Mouse (Mus musculus): Measurements from ENCODE around the gene Ergic1. TPM values are rescaled to one million over a fixed set of nuclear protein-coding genes. Genes with fewer than 3 reads are reported as not detected.
A peak's percentile ranks its signal among the peaks of the same experiment; 100 is the strongest.

Ergic1 gene
- total and polyA plus RNA-seq, 2 experiments from 2014 or later: 50.8 to 152 TPM

- H3K9ac ChIP-seq (replicated peaks; ENCODE audit: low read depth, low read length): no peak overlapping the region
- peaks cover 10% of the 10 kb centered on the region; the same call in 1 of the 2 replicates for H3K36me3 ChIP-seq (replicated peaks; ENCODE audit: control insufficient read depth, insufficient read depth, low read length)
- TF ChIP-seq EP300 (IDR thresholded peaks at IDR 0.05; ENCODE audit: low read depth): no peak
- TF ChIP-seq CTCF (IDR thresholded peaks at IDR 0.05; ENCODE audit: low read depth): no peak
- H3K4me1 ChIP-seq (ENCODE audit: control insufficient read depth, insufficient read depth): peaks cover 7% of the 10 kb centered on the region; the same call in 1 of the 2 replicates
- ATAC-seq (ENCODE audit: insufficient read depth, low read depth) (no peak), DNase-seq (ENCODE audit: low spot score) (no peak)
- no peak overlapping the region for H3K4me3 ChIP-seq (ENCODE audit: low read depth, low read length)
- 71% methylated on average over 8 of the region's 8 CpGs for WGBS
- H3K27ac ChIP-seq (ENCODE audit: low read depth): no peak overlapping the region
- no peaks in the 10 kb centered on the region for H3K27me3 ChIP-seq (ENCODE audit: control insufficient read depth, insufficient read depth, low read length)
- H3K4me2 ChIP-seq (ENCODE audit: low read depth, low read length): no peak overlapping the region
- H3K9me3 ChIP-seq (replicated peaks; ENCODE audit: control insufficient read depth, low read length): no peaks in the 10 kb centered on the region
These were observed 127.8 kb downstream of the Ergic1 start for GRCm38 (mm10) chr17:26688795-26689735.

GRCm38 (mm10) chr17:26689810-26690209 is 128.5 kb downstream of the Ergic1 start:
- H3K9ac ChIP-seq (replicated peaks; ENCODE audit: low read depth, low read length): no peak overlapping the region
- H3K9me3 ChIP-seq (replicated peaks; ENCODE audit: control insufficient read depth, low read length): no peaks in the 10 kb centered on the region
- no peak overlapping the region; the same call in 1 of the 2 replicates for H3K27ac ChIP-seq (ENCODE audit: low read depth)
- H3K36me3 ChIP-seq (replicated peaks; ENCODE audit: control insufficient read depth, insufficient read depth, low read length): peaks cover 3% of the 10 kb centered on the region; the same call in 1 of the 2 replicates
- peaks cover 7% of the 10 kb centered on the region; the same call in 1 of the 2 replicates for H3K4me1 ChIP-seq (ENCODE audit: control insufficient read depth, insufficient read depth)
- no peak overlapping the region for H3K4me3 ChIP-seq (ENCODE audit: low read depth, low read length)
- no peaks in the 10 kb centered on the region for H3K27me3 ChIP-seq (ENCODE audit: control insufficient read depth, insufficient read depth, low read length)
- no peak overlapping the region for H3K4me2 ChIP-seq (ENCODE audit: low read depth, low read length)
- 74% methylated on average over 2 of the region's 2 CpGs for WGBS
- no peak for DNase-seq (ENCODE audit: low spot score)
- no peak for TF ChIP-seq CTCF (IDR thresholded peaks at IDR 0.05; ENCODE audit: low read depth)
- no peak for TF ChIP-seq EP300 (IDR thresholded peaks at IDR 0.05; ENCODE audit: low read depth)
- ATAC-seq (ENCODE audit: insufficient read depth, low read depth): no peak

- Histone ChIP-seq H3K9ac (replicated peaks; ENCODE audit: low read depth, low read length) (no peak overlapping the region), H3K36me3 (replicated peaks; ENCODE audit: control insufficient read depth, insufficient read depth, low read length) (no peaks in the 10 kb centered on the region), H3K4me1 (ENCODE audit: control insufficient read depth, insufficient read depth) (peaks cover 7% of the 10 kb centered on the region; the same call in 1 of the 2 replicates), H3K27me3 (ENCODE audit: control insufficient read depth, insufficient read depth, low read length) (no peaks in the 10 kb centered on the region), H3K4me3 (ENCODE audit: low read depth, low read length) (no peak overlapping the region), H3K27ac (ENCODE audit: low read depth) (no peak overlapping the region; the same call in 1 of the 2 replicates), H3K9me3 (replicated peaks; ENCODE audit: control insufficient read depth, low read length) (no peaks in the 10 kb centered on the region), H3K4me2 (ENCODE audit: low read depth, low read length) (no peak overlapping the region)
- ATAC-seq (ENCODE audit: insufficient read depth, low read depth): no peak
- DNase-seq (ENCODE audit: low spot score): no peak
- WGBS: 67% methylated on average over 5 of the region's 5 CpGs
- no peak for TF ChIP-seq EP300 (IDR thresholded peaks at IDR 0.05; ENCODE audit: low read depth)
- TF ChIP-seq CTCF (IDR thresholded peaks at IDR 0.05; ENCODE audit: low read depth): peak; percentile 35; the same call in 1 of the 2 replicates
These were observed 128.9 kb downstream of the Ergic1 start for GRCm38 (mm10) chr17:26690236-26690635.

- DNase-seq (ENCODE audit: low spot score): no peak
- no peak overlapping the region for H3K4me2 ChIP-seq (ENCODE audit: low read depth, low read length)
- ATAC-seq (ENCODE audit: insufficient read depth, low read depth): no peak
- 86% methylated on average over 7 of the region's 7 CpGs for WGBS
- no peak overlapping the region for H3K4me3 ChIP-seq (ENCODE audit: low read depth, low read length)
- H3K9me3 ChIP-seq (replicated peaks; ENCODE audit: control insufficient read depth, low read length): no peaks in the 10 kb centered on the region
- no peak overlapping the region for H3K9ac ChIP-seq (replicated peaks; ENCODE audit: low read depth, low read length)
- H3K27me3 ChIP-seq (ENCODE audit: control insufficient read depth, insufficient read depth, low read length): no peaks in the 10 kb centered on the region
- H3K36me3 ChIP-seq (replicated peaks; ENCODE audit: control insufficient read depth, insufficient read depth, low read length): peaks cover 7% of the 10 kb centered on the region
- TF ChIP-seq EP300 (IDR thresholded peaks at IDR 0.05; ENCODE audit: low read depth): no peak
- TF ChIP-seq CTCF (IDR thresholded peaks at IDR 0.05; ENCODE audit: low read depth): no peak
- H3K27ac ChIP-seq (ENCODE audit: low read depth): no peak overlapping the region
- peaks cover 7% of the 10 kb centered on the region; the same call in 1 of the 2 replicates for H3K4me1 ChIP-seq (ENCODE audit: control insufficient read depth, insufficient read depth)
These were observed 129.8 kb downstream of the Ergic1 start for GRCm38 (mm10) chr17:26691110-26691509.

GRCm38 (mm10) chr17:26693424-26693823 is 132.1 kb downstream of the Ergic1 start:
- WGBS: 74% methylated on average over 7 of the region's 7 CpGs
- Histone ChIP-seq H3K36me3 (replicated peaks; ENCODE audit: control insufficient read depth, insufficient read depth, low read length) (peaks cover 24% of the 10 kb centered on the region), H3K4me1 (ENCODE audit: control insufficient read depth, insufficient read depth) (peaks cover 7% of the 10 kb centered on the region; the same call in 1 of the 2 replicates), H3K9me3 (replicated peaks; ENCODE audit: control insufficient read depth, low read length) (no peaks in the 10 kb centered on the region), H3K27ac (ENCODE audit: low read depth) (no peak overlapping the region), H3K9ac (replicated peaks; ENCODE audit: low read depth, low read length) (no peak overlapping the region), H3K4me2 (ENCODE audit: low read depth, low read length) (no peak overlapping the region), H3K4me3 (ENCODE audit: low read depth, low read length) (no peak overlapping the region), H3K27me3 (ENCODE audit: control insufficient read depth, insufficient read depth, low read length) (no peaks in the 10 kb centered on the region)
- ATAC-seq (ENCODE audit: insufficient read depth, low read depth) (no peak), DNase-seq (ENCODE audit: low spot score) (no peak)
- TF ChIP-seq CTCF (IDR thresholded peaks at IDR 0.05; ENCODE audit: low read depth) (no peak), EP300 (IDR thresholded peaks at IDR 0.05; ENCODE audit: low read depth) (no peak)
